Mouse (Mus musculus) effector memory CD4-positive, alpha-beta T cell, adult 7 months (primary cell): Measurements from ENCODE around the gene Mmp11. TPM values are rescaled to one million over a fixed set of nuclear protein-coding genes. Genes with fewer than 3 reads are reported as not detected.

Source experiments
- polyA plus RNA-seq: library from polyadenylated mRNA; unstranded; fragments of 100-300 nt; shearing (Covaris generic); gene quantifications from one replicate; pipeline ENCODE4 v1.2.1, GENCODE M21; 2017

Gene Mmp11
- polyA plus RNA-seq, result 0.77 TPM

GRCm38 (mm10) chr10:75935680-75936541 is at the start of gene Mmp11:
TSS of gene Mmp11 (minus strand) at chr10:75936496.

GRCm38 (mm10) chr10:75954381-75954811 is 18.1 kb upstream of the Mmp11 start, which contains the start of gene Gm5134:
TSS of gene Gm5134 (plus strand) at chr10:75954514.

GRCm38 (mm10) chr10:75942736-75943477 is 6.6 kb upstream of the Mmp11 start, which contains the start of gene Vpreb3:
TSS of gene Vpreb3 (plus strand) at chr10:75943057.

GRCm38 (mm10) chr10:75940520-75940919 is 4.2 kb upstream of the Mmp11 start, which contains the start of gene Gm867:
TSS of gene Gm867 (minus strand) at chr10:75940672.

GRCm38 (mm10) chr10:75932891-75933290 is 3.4 kb downstream of the Mmp11 start, which contains the start of gene Chchd10:
TSS of gene Chchd10 (plus strand) at chr10:75933130.

GRCm38 (mm10) chr10:75921026-75921725 is 15.1 kb downstream of the Mmp11 start, which contains the start of gene Smarcb1:
TSS of gene Smarcb1 (minus strand) at chr10:75921617.

GRCm38 (mm10) chr10:75893089-75893750 is 43.1 kb downstream of the Mmp11 start, which contains the start of gene Derl3:
TSS of gene Derl3 (plus strand) at chr10:75893413.

Other genes starting within 250 kb of the Mmp11 start
- gene Cabin1, start 172.2 kb downstream of the Mmp11 start, polyA plus RNA-seq, result 45.6 TPM
- 40.4 TPM for gene Ddt, start 163.1 kb downstream of the Mmp11 start, polyA plus RNA-seq
- gene Gm20441, start 155.5 kb downstream of the Mmp11 start, polyA plus RNA-seq, result not detected
- gene Gstt3, start 155.1 kb downstream of the Mmp11 start, polyA plus RNA-seq, result 2.7 TPM
- gene Gstt1, start 137.9 kb downstream of the Mmp11 start, polyA plus RNA-seq, result 0.38 TPM
- gene Gstt4, start 114.0 kb downstream of the Mmp11 start, polyA plus RNA-seq, result not detected
- 37.6 TPM for gene Gstt2, start 99.1 kb downstream of the Mmp11 start, polyA plus RNA-seq
- 511 TPM for gene Mif, start 76.3 kb downstream of the Mmp11 start, polyA plus RNA-seq
- 0.48 TPM for gene Derl3, start 43.1 kb downstream of the Mmp11 start, polyA plus RNA-seq
- 41.5 TPM for gene Smarcb1, start 14.9 kb downstream of the Mmp11 start, polyA plus RNA-seq
- gene Chchd10, start 3.4 kb downstream of the Mmp11 start, polyA plus RNA-seq, result 18.7 TPM
- gene Gm867, start 4.2 kb upstream of the Mmp11 start, polyA plus RNA-seq, result not detected
- gene Vpreb3, start 6.6 kb upstream of the Mmp11 start, polyA plus RNA-seq, result 1.3 TPM
- 0.79 TPM for gene Gm5134, start 18.0 kb upstream of the Mmp11 start, polyA plus RNA-seq
- 32.4 TPM for gene Zfp280b, start 96.2 kb upstream of the Mmp11 start, polyA plus RNA-seq
- 0.20 TPM for gene Slc5a4b, start 174.5 kb upstream of the Mmp11 start, polyA plus RNA-seq
- gene Slc5a4a, start 211.0 kb upstream of the Mmp11 start, polyA plus RNA-seq, result not detected